Mouse (Mus musculus): ENCODE measurements at regions not wholly inside any gene's neighbourhood (a gene's known extent, or its start where the extent isn't known, plus 50 kb on each side); places are given as distances from the start of the nearest gene placed in this dataset.
A peak's percentile ranks its signal among the peaks of the same experiment; 100 is the strongest.

DNA sequence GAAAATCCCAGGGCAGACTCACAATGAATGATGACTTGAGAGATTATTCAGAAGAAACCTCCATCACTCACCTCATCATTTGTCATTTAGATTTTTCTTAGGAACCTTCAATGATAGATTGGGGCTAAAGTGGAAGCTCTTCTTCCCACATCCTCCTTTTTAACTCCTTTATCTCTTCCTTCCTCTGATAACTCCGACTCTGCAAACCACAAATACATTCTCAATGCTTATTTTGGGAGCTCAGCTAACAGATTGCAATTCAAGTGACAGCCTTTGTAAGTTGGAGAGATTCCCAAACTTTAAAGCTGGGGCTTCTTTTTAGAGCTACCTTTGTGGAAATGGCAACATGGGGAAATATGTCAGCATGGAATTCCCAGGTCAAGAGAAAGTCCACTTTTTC, 135.7 kb downstream of the Lhfpl1 start:
- peak; percentile 52 for DNase-seq (ENCODE audit: low read depth, low spot score)

DNA sequence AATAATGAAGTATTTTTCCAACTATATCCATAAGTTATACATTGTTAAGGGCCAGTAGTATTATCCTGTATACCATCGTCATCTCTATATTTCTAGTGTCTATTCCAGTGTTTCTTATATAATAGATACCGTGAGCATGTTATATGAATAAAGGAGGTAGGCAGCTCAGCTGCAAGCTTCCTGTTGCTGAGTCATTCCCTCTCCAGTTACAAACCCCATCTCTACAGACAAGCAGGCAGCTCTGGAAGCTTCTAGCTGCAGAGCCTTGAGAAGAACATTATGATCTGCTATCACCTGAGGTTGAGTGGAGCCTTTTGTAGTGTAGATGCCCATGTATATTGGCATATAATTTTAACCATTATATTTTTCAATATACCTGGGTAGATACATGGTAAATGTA, 136.3 kb downstream of the Lhfpl1 start:
- peak; percentile 59 for DNase-seq (ENCODE audit: low read depth, low spot score)

- DNase-seq (ENCODE audit: low read depth, low spot score) = no peak
These were observed 153.0 kb downstream of the Lhfpl1 start for GRCm38 (mm10) chrX:145195844-145196243.
